Mouse (Mus musculus): ENCODE data around the gene Gm12185.

Gene Gm12185

GRCm38 (mm10) chr11:48859014-48859413 is 133.0 kb downstream of the Gm12185 start:
- peak; percentile 81 for DNase-seq (ENCODE audit: low read depth, low spot score)
